Mouse (Mus musculus): Measurements from ENCODE around the gene Itm2c.

Itm2c gene

DNA sequence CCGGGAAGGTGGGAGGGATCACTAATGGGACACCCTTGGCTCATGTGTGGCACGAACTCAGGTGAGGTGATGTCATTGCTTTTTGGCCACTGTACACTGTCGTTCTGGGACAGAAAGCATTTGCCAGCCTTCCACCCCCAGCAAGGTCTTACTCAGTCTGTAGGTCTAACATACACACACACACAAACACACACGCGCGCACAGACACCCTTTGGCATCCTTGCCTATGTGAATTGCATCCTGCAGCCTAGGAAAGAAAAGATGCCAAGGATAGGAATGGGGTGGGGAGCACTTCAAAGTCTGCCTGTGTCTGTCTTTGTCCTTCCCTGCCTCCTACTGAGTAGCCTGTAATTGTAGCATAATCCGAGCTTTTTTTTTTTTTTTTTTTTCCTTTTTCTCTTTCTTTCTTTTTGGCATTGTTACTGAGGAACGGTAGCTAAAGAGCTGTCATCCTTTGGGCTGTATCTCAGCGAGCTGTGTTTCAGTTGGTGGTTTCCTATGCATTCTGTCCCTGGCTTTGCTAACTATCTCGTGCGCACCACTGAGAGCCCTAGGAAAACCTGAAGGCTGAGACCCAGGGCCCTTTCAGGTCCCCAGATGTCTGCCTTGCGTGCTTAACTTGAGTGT lies 4.8 kb downstream of the Itm2c start:
- WGBS: 21% methylated on average over 12 of the region's 12 CpGs

DNA sequence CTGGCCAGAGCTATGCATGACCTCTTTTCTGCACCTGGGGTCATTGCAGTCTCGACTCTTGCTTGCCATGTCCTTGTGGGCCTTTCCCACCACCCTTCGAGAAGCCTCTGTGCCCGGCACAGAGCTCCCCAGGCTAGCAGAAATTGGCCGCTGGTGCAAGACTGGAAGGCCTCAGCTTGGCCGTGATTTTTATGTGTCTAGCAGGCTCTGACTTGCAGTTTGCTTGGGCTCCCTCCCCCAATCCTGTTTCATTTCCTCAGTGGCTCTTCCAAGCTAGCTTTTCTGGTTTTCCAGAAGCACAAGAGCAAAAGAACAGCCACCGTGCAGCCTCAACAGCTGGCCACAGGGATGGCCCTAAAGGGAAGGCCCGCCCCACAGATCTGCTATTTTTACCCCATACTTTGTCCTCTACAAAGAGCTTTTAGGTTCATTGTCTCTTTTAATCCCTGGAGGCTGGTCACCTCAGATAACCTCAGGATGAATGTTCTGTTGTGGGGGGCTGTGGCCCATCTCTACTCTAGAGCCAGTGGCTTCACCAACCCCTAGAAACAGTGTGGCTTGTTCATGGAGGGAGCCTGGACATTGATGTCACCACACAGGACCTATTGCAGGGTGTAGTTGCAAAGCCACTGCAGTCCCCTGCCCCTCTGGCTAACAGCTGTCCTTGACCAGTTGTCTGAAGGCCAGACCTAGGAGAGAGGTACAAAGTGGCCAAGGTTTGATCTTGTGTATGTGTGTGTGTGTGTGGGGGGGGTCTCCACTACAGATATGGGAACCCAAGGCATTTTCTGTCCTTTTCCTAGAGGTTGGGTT lies 6.6 kb downstream of the Itm2c start:
- WGBS: 18% methylated on average over 7 of the region's 7 CpGs

- WGBS: 37% methylated on average over 3 of the region's 3 CpGs
Measured at GRCm38 (mm10) chr1:85901516-85902107, 7.5 kb downstream of the Itm2c start.

GRCm38 (mm10) chr1:85902108-85902561 lies 8.1 kb downstream of the Itm2c start:
- 18% methylated on average over 7 of the region's 7 CpGs for WGBS

DNA sequence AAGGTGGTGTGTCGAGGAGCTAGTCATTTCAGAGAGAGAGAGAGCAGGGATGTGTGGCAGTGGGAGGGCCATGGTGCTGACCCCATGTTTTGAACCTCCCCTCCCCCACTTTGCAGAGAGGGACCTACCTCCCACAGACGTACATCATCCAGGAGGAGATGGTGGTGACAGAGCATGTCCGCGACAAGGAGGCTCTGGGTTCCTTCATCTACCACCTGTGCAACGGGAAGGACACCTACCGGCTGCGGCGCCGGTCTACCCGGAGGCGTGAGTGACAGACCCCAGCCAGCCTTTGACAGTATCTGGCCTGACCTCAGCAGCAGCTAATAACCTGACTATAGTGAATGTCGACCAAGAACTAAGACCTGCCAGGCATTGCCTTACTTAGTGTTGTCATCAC lies 12.8 kb downstream of the Itm2c start:
- WGBS: 85% methylated on average over 12 of the region's 12 CpGs

DNA sequence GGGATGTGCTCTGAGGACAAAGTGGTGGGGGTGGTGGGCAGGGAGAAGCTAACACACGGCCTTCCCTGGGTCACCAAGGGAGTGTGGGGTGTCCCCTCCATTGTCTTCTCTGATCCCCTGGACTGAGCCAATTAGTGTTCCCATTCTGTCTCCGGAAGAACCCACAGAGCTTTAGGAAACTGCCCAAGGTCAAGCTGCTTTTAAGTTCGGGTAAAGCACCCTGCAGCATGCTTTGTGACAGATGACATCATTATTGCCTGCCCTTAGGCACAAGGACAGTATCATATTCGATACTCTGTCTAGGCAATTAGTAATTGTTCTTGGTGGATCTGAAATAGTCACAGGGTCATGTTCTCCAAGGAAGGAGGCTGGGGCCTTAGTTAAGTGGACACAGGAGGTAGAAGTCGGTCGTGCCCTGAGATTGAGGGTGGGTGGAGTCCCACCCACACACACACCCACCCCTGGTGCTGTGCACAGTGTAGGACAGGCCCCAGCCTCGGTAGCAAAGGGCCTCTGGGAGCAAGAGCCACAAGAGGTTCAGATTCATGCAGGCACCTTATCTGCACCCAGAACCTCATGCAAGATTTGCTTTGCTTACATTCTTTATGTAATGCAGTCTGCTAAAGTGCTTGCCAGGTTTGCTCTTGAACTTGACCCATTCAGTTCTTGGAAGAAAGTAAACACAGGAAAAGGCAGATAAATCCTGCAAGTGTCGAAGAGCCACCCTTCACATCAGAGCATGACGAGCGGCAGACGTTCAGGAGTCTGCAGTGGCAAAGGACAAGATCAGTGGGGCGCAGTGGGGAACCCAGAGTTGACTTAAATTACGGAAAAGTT lies 14.9 kb downstream of the Itm2c start:
- WGBS: 51% methylated on average over 13 of the region's 13 CpGs

DNA sequence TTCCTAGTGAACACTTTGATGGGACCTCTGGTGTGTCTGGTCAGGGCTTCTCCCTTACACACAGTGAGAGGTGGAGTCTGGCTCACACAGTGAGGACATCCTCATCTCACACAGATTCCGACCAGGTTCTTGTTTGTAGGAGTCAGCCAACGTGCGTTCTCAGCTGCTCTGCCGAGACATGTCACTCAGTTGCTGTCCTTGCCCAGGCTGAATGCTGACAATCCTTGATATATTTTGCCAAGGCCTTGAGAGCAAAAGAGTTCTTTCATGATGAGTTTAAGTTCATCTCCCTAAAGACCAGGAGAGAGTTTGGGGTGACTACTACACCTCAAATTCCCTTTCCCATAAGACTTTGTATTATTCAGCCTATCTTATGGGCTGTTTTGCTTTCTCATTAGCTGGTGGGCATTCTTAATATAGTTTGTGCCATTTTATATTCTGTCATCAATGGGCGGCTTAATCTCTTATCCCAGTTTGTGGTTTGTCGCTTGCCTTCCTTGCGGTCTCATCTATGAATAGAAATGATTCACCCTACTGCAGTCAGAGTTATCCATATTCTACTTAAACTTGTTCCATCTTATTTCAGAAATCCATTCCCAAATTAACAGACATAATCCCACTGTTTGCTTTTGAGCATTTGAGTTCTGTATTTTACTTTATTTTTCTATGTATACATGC lies 19.1 kb downstream of the Itm2c start:
- WGBS: 61% methylated on average over 7 of the region's 7 CpGs

GRCm38 (mm10) chr1:85916830-85917450 lies 22.9 kb downstream of the Itm2c start:
- 26% methylated on average over 4 of the region's 4 CpGs for WGBS

GRCm38 (mm10) chr1:85919621-85920020 lies 25.5 kb downstream of the Itm2c start:
- 87% methylated on average over 7 of the region's 7 CpGs for WGBS

DNA sequence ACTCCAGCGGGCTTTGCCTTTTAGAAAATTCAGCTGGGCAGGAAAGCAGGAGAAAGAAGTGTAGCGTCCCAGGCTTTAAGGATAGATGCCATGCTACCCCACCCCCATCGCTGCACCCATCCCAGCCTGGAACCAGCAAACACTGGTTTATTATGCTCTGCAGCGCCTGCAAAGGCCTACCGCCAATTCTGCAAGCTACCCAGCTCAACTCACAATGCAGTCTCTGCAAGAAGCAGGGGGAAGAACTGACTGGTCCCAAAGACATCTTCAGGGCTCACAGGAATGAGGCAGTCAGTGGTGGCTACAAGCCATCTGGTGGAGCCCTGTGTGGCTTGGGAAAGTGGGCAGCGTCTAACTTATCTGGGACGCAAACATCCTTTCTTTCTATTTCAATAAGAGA lies 27.6 kb downstream of the Itm2c start:
- 51% methylated on average over 7 of the region's 7 CpGs for WGBS

DNA sequence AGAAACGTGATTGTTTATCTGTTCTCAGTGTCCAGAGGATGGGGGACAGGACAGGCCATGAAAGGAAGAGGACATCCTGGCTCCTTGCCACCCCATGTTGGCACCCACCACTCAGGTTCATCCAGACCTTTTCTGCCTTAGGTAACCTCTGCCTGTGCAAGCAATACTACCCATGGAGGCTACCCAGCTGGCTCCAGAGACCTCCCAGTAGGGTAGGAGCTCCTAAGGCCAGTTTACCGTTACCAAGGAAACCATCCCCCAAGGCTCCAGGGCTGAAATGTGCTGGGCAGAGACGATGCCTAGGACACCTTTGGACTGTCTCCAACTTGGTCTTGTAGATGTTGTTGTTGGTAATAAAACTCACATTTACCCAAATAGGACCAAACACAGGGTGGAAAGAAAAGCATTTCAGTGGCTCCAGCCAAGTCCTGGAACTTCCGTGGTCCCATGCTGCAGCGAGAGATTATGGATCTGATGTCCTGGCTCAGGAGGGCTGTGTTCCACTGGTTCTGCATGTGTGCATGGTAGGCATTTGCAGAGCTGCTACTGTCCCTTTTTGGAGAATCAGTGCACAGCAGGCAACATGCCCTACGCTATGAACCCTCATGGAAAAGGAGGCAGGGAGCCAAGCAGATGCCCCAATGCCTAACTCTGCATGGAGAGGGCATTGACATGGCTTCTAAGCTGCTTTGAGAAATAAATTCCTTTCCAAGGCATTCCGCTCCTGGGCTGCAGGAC lies 28.2 kb downstream of the Itm2c start:
- 44% methylated on average over 7 of the region's 7 CpGs for WGBS

DNA sequence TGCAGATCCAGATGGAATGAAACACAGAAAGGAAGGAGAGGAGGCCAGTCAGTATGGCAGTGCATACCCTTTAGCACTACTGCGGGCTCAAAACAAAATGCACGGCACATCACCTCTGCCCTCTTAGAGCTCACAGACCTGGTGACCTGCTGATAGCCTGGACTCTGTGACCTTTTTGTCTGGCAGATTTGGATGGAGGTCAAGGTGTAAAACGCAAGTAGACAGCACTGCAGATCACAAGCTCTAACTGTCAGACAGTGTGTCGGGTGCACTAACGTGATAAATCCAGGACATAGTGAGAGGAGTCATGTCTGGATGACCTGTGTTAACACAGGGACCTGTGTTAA lies 28.8 kb downstream of the Itm2c start:
- WGBS: 82% methylated on average over 5 of the region's 5 CpGs

- WGBS: 86% methylated on average over 5 of the region's 5 CpGs
Measured at GRCm38 (mm10) chr1:85925183-85925582, 31.1 kb downstream of the Itm2c start.

DNA sequence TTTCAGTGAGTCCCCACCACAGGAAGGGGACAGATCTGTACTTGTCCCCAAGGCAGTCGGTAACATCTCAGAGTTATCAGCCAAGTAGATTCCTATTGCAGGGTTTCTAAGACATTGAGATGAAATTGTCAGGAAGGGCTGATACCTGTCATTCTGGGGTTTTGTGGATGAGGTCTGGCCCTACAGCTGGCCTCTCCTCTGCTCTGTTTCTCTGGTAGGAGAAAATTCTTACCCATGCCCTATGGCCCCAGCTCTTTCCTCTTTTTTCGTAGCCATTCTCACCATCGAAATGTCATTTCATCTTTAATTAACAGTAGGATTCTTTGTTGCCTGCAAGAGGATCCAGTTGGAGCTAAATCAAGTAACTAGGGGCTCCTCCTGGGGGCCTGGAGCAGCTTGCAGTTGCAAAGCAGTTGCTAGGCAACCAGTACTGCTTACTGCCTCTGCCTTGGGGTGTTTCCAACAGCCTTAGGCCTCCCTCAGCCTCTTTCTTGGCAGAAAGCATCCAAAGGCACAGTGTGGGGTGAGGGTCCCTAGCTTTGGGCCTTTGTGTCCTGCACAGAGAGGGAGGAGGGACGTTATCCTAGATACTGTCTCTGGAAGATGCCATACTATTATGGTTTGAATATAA lies 34.1 kb downstream of the Itm2c start, which contains the start of gene 4933407L21Rik:
Gene 4933407L21Rik (plus strand): TSS at position 427 of the 631 bp plus-strand sequence.
- WGBS: 22% methylated on average over 4 of the region's 4 CpGs

DNA sequence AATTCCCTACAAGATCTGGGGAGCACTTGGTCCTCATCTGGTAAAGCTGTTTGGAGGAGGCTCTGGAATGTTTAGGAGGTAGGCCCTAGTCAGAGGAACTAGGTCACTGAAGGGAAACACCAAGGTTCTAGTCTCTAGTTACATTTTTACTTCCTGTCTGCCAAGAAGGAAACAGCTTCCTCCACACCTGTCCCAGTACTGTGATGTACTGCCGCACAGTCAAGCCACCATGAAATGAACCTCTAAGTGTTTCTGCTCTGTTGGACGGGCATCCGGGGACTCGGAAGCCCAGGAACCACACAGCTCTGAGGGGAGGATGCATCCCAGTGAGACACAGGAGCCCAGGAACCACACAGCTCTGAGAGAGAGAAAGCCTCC lies 34.6 kb downstream of the Itm2c start:
- WGBS: 22% methylated on average over 4 of the region's 4 CpGs

DNA sequence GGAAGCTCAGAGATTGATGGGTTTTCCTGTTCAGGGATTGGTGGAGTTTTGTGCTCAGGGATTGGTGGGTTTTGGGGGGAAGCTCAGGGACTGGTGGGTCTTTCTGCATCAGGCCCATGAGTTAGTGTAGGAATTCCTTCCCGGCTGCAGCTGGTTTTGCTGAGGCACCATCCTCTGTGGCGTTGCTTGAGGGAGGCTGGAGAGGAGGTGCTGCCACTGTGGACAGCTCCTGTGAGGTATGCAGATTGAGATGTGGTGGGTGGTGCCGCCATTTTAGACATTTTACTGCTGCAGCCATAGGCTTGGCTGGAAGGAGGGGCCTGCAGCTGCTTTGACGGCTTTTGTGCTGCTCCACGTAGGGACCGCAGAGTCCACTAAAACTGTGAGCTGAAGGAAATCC lies 35.3 kb downstream of the Itm2c start:
- WGBS: 79% methylated on average over 6 of the region's 6 CpGs

GRCm38 (mm10) chr1:85931170-85931569 lies 37.1 kb downstream of the Itm2c start:
- 44% methylated on average over 5 of the region's 5 CpGs for WGBS

- 19% methylated on average over 7 of the region's 7 CpGs for WGBS
Measured at GRCm38 (mm10) chr1:85933226-85933625, 39.1 kb downstream of the Itm2c start.

GRCm38 (mm10) chr1:85933631-85934465 lies 39.8 kb downstream of the Itm2c start:
- WGBS: 14% methylated on average over 11 of the region's 11 CpGs
